Mouse (Mus musculus): Measurements from ENCODE around the gene Ppp1r15b.

Gene Ppp1r15b

DNA sequence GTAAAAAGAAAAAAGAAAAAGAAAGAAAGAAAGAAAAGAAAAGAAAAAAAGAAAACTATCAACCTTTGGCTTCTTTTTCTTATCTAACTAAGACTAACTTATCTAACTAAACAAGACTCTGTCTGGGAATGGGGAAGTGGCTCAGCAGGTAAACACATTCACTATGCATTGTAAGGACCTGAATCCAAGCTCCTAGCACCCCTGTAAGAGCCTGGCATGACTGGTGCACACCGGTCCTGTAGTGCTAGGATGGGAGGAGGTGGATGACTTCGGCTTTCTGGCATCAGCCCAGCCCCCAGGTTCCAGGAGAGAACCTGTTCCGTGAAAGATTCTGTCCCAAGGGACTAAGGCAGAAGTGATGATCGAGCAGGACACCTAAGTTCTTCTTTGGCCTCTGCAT, 30.6 kb downstream of the Ppp1r15b start:
- 62% methylated on average over 4 of the region's 4 CpGs for WGBS

GRCm38 (mm10) chr1:133162046-133162445, 31.1 kb downstream of the Ppp1r15b start:
- WGBS, result 64% methylated on average over 10 of the region's 10 CpGs

GRCm38 (mm10) chr1:133162981-133163380, 32.0 kb downstream of the Ppp1r15b start:
- WGBS, result 75% methylated on average over 8 of the region's 8 CpGs

DNA sequence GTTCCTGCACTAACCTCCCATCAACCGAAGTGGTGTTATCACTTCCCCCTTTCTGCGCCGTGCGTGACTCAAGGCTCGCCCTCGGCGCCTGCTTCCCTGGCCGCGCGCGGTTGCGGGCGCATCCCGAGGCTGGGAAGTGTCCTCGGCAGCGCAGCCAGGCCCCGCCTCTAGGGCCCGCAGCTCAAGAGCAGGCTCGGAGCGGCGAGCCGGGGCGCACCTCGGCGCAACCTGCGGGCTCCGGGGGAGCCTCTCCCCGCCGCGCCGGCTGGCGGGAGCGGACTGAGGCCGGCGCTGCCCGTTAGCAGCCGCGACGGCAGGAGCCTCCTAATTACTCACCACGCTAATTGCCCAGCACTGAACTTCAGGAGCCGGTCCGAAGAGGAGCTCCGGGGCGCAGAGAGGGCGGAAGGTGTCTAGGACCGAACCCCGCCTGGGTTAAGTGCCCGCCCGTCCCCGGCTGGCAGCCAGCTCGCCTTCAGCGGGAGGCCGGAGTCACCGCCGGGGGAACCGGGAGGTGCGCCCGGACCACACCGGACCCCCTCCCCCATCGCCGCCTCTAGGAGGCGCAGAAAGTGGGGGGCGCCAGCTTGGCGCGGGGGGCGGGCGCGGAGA, 33.0 kb downstream of the Ppp1r15b start, which contains the start of gene Plekha6:
Plekha6 (plus strand) TSS at position 391 of the 612 bp plus-strand sequence.
- under 1% methylated on average over 67 of the region's 68 CpGs for WGBS

DNA sequence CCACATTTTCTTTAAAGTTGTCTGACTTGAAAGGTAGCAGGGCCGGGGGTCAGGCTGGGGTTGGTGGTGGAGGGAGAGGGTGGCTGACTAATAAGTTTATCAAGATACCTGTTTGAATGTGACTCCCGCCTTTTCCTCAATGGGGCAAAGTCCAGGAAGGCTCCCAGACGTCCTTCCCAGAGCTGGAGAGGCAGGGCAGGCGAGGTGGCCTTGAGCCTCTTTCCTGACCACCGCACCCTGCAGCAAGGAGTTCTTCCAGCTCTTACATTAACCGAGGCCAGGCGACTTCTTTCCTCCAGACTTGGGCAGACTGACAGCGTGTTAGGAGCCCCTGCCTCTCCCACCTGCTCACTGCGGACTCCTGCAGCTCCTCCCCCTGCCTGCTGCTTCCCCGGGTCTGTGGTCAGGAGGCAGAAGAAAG, 33.7 kb downstream of the Ppp1r15b start:
- WGBS, result 32% methylated on average over 10 of the region's 10 CpGs

- WGBS, result 65% methylated on average over 11 of the region's 11 CpGs
Observed at GRCm38 (mm10) chr1:133165111-133165510, 34.2 kb downstream of the Ppp1r15b start.

DNA sequence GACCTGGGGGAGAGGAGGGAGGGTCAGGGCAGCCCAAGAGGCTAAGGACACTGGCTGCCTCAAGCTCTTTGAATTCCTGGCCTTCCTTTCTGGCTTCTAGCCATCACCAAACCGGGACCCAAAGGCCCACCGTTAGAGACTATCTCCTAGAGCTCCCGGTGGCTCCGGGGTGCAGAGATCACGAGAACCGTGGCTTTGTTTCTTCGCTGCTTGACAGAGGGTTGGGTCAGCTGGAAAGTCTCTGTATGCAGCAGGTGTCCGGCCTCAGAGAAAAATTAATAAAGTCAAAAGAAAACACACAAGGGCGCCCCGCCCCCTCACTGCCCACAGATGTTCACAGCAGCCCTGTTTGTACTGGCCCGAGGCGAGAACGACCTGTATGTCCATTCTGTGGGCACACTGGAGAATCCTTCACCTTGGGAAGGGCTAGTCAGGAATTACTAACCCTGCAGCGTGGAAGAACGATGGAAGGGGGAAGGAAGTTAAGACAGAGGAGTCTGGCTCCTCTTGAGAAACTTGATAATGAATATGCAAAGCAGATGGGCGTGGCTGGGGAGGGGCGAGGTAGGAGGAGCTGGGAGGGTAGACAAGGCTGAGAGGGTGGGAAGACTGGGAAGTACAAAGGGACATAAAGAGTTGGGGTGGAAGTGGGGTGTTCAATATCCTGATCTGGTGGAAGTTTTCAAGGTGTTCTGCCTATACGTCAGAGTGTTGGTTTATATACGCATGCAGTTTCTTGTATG, 37.5 kb downstream of the Ppp1r15b start:
- WGBS, result 56% methylated on average over 19 of the region's 19 CpGs

- 84% methylated on average over 8 of the region's 8 CpGs for WGBS
Observed at GRCm38 (mm10) chr1:133170196-133170595, 39.3 kb downstream of the Ppp1r15b start.

- 64% methylated on average over 9 of the region's 9 CpGs for WGBS
Observed at GRCm38 (mm10) chr1:133171357-133171756, 40.4 kb downstream of the Ppp1r15b start.

- 79% methylated on average over 6 of the region's 6 CpGs for WGBS
Observed at GRCm38 (mm10) chr1:133175150-133175549, 44.2 kb downstream of the Ppp1r15b start.

- 44% methylated on average over 8 of the region's 8 CpGs for WGBS
Observed at GRCm38 (mm10) chr1:133177480-133178172, 46.7 kb downstream of the Ppp1r15b start.

DNA sequence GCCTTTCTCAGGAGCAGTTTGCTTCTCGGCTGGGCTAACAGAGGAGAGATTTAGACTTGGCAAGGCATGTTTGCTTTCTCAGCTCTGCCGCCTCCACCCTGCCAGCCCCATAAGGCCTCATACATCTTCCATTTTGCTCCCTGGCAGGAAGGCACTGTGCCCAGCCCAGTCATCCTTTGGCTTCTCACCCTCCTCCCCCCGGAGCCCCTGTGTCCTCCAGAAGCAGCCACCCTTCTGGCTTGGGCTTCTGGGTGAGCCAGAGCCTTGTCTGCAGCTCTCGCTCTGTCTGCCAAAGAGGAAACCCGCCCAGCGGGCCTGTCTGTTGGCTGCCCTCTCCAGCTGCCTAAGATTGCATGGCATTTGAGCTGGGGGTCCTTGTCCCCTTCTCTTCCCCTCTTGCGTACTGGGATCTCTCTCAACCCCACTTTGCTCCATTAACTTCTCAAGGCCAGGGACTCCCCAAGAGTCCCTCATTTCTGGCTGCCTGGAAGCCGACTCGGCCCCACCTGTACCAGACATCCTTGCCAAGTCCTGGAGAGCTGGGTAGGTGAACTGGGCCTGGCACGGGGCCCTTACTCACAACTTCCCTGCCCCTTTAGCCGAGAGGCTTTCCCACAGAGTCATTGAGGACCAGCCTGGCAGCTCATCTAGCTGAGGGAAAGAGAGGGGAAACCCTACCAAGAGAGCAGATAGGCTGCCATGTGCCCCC, 47.9 kb downstream of the Ppp1r15b start:
- WGBS, result 33% methylated on average over 11 of the region's 11 CpGs

- 2% methylated on average over 31 of the region's 31 CpGs for WGBS
Observed at GRCm38 (mm10) chr1:133181072-133182015, 50.4 kb downstream of the Ppp1r15b start.

- under 1% methylated on average over 25 of the region's 25 CpGs for whole genome bisulfite sequencing
Observed at GRCm38 (mm10) chr1:133182016-133182705, 51.2 kb downstream of the Ppp1r15b start.

DNA sequence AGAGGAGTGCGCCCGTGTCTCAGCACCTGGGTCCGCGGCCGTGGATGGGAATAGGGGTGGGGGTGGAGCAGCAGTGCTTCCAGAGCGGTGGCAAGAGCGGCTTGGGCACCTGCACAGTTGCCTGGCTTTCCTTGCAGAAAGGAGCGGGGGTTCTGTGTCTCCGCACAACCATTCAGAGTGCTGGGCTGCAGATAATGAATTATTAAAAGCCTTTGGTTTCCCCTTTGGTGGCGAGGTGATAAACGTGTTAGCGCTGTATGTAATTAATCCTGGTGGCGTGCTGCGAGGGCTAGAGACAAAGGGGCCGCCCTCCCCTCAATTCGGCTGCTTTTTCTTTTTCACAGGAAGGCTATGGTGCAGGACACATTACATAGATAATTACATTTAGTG, 51.8 kb downstream of the Ppp1r15b start:
- WGBS, result 8% methylated on average over 16 of the region's 16 CpGs

GRCm38 (mm10) chr1:133183141-133183925, 52.4 kb downstream of the Ppp1r15b start:
- 34% methylated on average over 16 of the region's 16 CpGs for WGBS

GRCm38 (mm10) chr1:133187948-133188680, 57.2 kb downstream of the Ppp1r15b start:
- WGBS, result 35% methylated on average over 4 of the region's 4 CpGs

DNA sequence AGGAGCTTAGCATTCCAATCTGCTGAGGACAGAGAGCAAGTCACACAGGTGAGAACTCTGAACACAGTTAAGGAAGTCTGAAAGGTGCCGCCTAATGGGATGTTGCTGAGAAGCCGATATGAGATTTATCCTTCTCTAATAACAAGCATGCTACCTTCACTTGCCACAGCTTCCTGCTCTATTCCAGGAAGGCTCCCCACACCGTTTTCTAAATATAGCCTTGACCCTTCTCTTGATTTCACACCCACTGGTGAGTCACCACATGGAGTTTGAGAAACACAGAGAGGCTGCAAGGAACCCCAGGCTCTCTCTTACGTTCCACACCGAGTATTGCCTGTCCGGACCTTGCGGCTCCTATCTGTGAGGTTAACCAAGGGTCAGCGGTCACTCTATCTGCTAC, 57.8 kb downstream of the Ppp1r15b start:
- WGBS, result 70% methylated on average over 8 of the region's 8 CpGs

All from cerebral cortex, adult 2 months (tissue).